Mouse (Mus musculus) right cerebral cortex, postnatal 25 days (tissue): ENCODE measurements around the gene Tubb4a.
A peak's percentile ranks its signal among the peaks of the same experiment; 100 is the strongest.
"Not testable (repeated sequence)": the region's sequence is repeated elsewhere in the genome, so short reads cannot be mapped to it uniquely, and the experiment has no call there.

Experiments used
- DNase-seq: peaks from one replicate; pipeline ENCODE4 v3.0.0; 2022

Gene Tubb4a

DNA sequence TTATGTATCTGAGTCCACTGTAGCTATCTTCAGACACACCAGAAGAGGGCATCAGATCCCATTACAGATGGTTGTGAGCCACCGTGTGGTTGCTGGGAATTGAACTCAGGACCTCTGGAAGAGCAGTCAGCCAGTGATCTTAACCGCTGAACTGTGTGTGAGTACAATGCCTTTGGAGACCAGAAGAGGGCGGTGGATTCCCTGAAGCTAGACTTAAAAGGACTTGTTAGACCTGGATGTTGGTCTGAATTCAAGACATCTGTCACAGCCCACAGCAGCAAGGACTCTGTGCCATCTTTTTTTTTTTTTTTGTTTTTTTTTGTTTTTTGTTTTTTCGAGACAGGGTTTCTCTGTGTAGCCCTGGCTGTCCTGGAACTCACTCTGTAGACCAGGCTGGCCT is 35.9 kb downstream of the Tubb4a start:
- not testable (repeated sequence) for DNase-seq

DNA sequence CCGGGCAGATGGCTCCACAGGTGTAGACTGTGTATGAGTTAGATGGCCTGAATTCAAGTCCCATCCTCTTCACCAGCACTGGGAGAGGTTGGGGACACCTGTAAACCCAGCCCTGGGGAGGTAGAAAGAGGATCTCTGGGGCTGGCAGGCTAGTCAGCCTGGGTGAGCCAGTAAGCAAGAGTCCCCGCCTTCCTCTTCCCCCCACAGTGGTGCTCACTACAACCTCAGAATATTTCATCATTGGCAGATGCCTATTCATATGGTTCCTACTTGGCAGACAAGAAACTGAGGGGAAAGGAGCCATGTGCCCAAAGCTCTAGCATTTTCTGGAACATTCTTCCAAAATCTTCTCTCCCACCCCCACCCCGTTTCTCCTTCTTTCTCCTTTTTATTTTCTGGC is 38.8 kb downstream of the Tubb4a start:
- DNase-seq, result no peak

DNA sequence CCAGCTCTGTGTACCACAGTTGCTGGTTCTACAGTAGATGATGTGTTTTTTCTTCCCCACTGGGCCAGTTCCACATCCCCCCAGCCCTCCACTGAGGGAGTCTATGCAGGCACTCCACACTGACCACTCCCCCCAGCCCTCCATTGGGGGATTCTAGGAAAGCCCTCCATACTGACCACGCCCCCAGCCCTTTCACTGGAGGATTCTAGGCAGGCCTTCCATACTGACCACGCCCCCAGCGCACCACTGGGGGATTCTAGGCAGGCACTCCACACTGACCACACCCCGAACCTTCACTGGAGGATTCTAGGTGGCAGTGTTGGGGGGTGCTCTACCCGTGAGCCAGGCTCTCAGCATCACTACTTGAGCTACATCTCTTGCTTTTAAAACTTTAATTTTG is 40.2 kb downstream of the Tubb4a start:
- no peak for DNase-seq

DNA sequence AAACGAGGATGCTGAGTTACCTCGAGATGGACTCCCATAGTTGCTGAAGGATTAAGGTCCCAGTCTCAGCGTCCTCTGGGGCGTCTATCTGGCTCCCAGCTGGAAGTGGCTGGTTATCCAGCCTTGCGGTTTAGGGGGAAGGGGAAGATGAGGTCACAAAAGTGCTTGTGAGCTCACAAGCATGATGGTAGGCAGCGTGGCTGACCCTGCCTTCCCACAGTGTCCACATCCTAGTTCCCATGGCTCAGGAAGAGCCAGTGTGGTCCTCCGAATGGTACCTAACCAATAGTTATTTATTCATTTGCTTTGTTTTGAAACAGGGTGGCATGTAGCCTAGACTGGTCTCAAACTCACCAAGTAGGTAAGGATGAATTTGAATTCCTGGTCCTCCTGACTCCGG is 46.0 kb downstream of the Tubb4a start, which contains the start of gene Slc25a41:
Gene Slc25a41, minus strand, starts transcription at position 101 of the 400 bp plus-strand sequence.
- DNase-seq, result no peak

DNA sequence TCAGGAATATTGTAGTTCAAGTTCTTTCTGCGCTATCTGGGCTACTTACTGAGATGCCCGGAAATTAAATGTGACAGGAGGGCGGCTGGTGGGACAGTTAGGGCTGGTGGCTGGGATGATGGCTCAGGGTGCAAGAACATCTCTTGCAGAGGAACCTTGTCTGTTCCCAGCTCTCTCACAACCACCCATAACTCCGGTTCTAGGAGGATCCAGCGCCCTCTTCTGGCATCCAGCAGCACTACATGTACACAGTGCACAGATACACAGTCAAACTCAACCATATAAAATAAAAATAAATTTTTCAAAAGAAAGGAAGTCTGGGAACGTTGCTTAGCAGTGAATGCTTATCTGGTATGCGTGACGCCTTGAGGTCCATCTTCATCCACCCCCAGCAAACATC is 48.6 kb downstream of the Tubb4a start:
- no peak for DNase-seq

DNA sequence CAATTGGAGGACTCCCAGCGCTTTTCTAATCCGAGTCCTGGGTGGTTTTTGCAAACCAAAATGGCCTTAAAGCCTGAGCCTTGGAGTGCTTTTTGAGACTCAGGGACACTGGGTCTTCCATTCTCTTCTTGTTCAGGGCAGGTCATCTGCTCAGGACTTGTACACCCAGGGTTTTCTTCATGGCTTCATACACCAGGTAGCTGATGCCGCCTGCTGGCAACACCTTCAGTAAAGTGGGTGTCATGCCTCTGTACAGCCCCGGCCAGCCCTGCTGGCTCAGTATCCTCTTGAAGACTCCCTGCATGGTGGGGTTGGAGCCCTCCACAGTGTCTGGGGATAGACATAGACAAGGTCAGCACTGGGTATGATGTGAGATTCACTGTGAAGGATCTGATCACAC is 54.7 kb downstream of the Tubb4a start:
- DNase-seq, result no peak

DNA sequence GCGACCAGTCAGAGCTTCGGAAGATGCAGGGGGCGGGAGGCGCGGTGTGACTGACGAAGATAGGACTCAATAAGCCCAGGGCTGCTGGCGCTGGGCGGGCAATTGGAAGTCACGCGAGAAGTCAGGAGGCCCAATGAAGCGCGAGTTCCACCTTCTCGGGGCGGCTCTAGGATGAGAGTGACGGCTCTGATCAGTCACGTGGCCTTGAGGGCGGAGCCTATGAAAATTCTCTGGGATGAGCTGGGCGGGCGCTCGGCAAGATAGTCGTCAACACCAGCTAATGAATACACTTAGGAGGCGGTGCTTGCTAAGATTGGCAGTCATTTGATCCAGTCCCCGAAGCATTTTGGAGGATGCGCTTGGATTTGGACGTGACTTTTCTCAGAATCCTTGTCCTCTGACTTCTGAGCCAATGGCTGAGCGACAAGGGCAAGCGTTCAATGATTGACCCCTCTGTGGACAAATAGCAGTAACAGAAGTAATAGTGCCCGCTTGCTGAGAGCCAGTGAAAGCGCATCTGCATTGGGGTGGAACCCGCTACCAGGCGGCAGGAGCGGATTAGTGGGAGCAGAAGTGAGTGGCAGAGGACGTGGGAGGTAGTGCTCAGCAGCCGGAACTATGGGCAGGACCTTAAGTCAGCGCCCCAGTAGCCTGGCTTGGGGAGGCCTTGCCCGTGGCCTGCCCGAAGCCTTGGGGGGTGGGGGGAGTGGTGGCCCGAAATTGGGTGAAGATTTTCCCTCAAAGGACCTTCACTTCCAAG is 55.7 kb downstream of the Tubb4a start:
- DNase-seq, result peak; percentile 100

DNA sequence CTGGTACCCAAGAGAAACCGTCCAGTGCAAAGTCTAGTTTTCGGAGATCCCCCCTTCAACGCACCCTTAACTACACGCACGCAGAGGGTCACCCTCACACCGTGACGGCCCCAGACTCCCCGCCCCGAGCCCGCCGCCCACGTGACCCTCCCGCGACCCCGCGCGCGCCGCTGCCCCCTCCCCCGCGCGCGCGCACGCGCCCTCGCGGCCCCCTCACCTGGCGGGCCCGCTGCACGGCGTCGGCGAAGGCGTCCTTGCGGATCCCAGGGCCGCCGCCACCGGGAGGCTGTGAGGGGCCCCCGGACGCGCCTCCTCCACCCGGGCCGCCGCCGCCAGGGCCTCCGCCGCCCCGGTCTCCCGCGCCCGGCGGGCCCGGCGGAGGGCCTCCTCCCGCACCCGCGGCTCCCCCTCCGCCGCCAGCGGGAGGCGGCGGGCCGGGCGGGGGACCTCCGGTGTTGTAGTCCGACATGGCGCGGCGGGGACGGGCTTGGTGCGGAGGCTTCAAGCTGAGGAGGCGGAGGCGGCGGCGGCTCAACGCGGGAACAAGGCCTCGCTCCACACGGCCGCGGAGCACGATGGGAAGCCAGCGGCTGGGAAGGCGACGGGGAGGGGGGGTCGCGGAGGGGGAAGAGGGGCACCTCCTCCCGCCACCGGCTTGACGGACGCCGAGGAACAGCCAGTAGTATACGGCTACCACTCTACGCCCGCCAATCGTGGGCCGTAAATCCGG is 56.5 kb downstream of the Tubb4a start, which contains the start of gene Khsrp:
Gene Khsrp, minus strand, starts transcription at position 592 of the 730 bp plus-strand sequence.
- DNase-seq, result no peak
